Mouse (Mus musculus) E14TG2a.4 (cell line): ENCODE data around the gene Afg1l.

Experiments
- CTCF ChIP-seq: conservative IDR thresholded peaks from 2 replicates; pipeline ENCODE4 v1.5.1; 2014; ENCODE audit warnings: low read length
- NANOG ChIP-seq: IDR thresholded peaks from 2 replicates; pipeline ENCODE4 v1.6.1; 2014; ENCODE audit warnings: borderline replicate concordance, low read length, mixed read lengths

DNA sequence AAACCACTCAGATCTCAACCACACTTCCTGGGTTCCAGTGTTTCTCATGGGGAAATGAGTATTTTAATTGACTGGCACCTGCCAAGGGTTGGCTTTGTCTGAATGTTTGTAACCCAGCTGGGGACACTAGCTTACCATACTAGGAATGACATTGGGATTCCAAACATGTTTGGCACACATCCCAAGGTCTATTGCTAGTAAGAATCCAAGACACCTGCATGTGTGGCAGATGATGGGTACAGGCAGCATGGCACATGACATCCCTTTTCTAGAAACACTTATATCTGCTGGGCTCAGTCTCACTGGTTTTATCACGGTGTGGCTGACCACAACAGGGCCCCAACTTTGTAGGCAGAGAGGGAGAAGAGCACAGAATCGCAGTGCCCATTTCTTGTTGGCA is 184.0 kb downstream of the Afg1l start:
- TF ChIP-seq CTCF (no peak), NANOG (no peak)
